Mouse (Mus musculus) embryonic fibroblast, embryonic 13.5 days (primary cell): ENCODE data around the gene Tbc1d10c. TPM values are rescaled to one million over a fixed set of nuclear protein-coding genes. Genes with fewer than 3 reads are reported as not detected.

ENCODE experiments used
- H3K27ac ChIP-seq: 2 replicates; pipeline ENCODE4 v1.5.1; 2012; ENCODE audit warnings: low read length, control low read depth, inconsistent platforms; ENCODE audit not compliant: insufficient read depth
- H3K4me1 ChIP-seq: 2 replicates; pipeline ENCODE4 v1.6.1; 2011; ENCODE audit warnings: low read length; ENCODE audit not compliant: control insufficient read depth, insufficient read depth
- H3K4me3 ChIP-seq: 2 replicates; pipeline ENCODE4 v1.5.1; 2011; ENCODE audit warnings: mild to moderate bottlenecking, control low read depth, low read length; ENCODE audit not compliant: insufficient read depth
- CTCF ChIP-seq: IDR thresholded peaks from 2 replicates; pipeline ENCODE4 v1.5.1; 2011; ENCODE audit warnings: mild to moderate bottlenecking, control low read depth, low read length, moderate library complexity, borderline replicate concordance; ENCODE audit not compliant: insufficient read depth
- POLR2A ChIP-seq: IDR thresholded peaks from 2 replicates; pipeline ENCODE4 v1.6.1; 2011; ENCODE audit warnings: low read depth, mild to moderate bottlenecking, control low read depth, low read length, moderate library complexity
- polyA plus RNA-seq: library from polyadenylated mRNA; stranded (reverse); fragments of >200 nt; gene quantifications from 2 replicates; pipeline ENCODE4 v1.2.4, GENCODE M21; 2011; ENCODE audit warnings: low read depth; ENCODE audit not compliant: missing spikeins, insufficient read length

Gene Tbc1d10c
- polyA plus RNA-seq, 1 experiment = 0.25 TPM

DNA sequence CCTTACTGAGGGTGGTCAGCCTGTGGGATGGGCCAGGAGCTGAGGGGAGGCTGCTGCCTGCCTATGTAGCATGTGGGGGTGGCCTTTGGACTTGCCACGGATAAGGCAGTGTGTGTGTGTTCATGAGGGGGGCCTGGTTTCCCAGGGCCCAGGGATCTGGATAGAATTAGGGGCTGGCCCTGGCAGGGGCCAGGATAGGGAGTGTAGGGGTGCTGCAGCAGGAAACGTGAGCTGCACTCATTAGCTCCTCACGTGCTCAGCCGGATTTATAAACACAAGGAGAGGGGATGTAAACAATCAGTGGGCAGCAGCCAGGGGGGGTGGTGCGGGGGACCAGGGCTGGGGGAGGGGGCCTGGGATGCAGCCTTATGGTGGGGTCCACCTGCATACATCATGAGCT lies 26.1 kb upstream of the Tbc1d10c start:
- peaks cover 33% of the 10 kb centered on the region for H3K4me1 ChIP-seq
- no peak overlapping the region for H3K27ac ChIP-seq
- H3K4me3 ChIP-seq = no peak overlapping the region
- TF ChIP-seq CTCF = no peak
- TF ChIP-seq POLR2A = no peak

DNA sequence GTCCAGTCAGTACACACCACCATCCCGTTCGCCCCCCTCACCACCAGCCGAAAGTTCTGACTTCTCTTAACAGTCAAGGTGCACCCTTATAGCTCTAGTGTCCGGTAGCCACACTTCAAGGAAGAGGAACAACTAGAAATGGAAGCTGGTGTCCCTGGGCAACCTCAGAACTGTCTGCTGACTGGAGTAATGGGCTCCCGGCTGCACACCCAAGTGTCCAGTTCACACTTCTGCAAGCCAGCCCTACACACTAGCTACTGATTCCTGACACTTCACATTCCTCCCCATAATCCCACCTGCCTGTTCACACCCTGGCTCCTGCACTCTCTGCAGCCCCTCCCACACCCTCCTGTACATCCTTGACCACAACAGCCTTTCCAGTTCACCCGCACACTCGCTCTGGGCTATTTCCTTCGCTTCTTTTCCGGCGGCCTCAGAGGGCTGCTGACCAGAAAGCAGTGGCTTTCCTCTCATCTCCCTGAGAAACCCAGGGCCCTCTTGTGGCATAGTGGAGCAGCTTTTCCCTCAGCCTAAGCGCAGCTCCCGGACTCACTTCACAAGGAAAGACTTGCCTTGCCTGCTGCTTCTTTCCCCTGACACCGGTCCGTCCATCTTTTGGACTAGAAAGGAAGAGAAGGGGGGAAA lies 25.1 kb upstream of the Tbc1d10c start:
- H3K27ac ChIP-seq = no peak overlapping the region
- H3K4me3 ChIP-seq = peak overlapping the region; percentile 71
- TF ChIP-seq CTCF (peak; percentile 32; the same call in 1 of the 2 replicates), POLR2A (no peak)
- H3K4me1 ChIP-seq = peaks cover 32% of the 10 kb centered on the region

DNA sequence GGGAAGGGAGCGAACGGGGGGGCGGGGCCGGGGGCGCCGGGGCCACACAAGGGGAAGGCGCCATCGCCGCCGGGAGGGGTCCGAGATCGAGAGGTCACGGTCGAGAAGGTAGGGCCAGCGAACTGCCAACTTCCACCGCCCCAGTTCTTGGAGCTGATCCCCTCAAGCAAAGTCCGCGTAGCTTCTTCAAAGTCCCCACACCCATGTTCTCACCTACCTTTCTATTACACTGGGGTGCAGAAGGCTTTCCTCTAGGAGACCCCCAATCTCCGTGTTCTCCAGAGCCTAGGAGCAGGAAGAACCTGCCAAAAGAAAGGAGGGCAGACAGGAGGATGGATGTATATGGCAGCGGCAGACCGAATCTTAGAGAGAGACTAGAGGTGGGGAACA lies 24.4 kb upstream of the Tbc1d10c start:
- H3K4me1 ChIP-seq = peaks cover 26% of the 10 kb centered on the region
- peak overlapping the region; percentile 71 for H3K4me3 ChIP-seq
- 0 out of 2 replicates have a peak overlapping the region, but pooled peaks have one; percentile 14 for H3K27ac ChIP-seq
- no peak for TF ChIP-seq POLR2A

DNA sequence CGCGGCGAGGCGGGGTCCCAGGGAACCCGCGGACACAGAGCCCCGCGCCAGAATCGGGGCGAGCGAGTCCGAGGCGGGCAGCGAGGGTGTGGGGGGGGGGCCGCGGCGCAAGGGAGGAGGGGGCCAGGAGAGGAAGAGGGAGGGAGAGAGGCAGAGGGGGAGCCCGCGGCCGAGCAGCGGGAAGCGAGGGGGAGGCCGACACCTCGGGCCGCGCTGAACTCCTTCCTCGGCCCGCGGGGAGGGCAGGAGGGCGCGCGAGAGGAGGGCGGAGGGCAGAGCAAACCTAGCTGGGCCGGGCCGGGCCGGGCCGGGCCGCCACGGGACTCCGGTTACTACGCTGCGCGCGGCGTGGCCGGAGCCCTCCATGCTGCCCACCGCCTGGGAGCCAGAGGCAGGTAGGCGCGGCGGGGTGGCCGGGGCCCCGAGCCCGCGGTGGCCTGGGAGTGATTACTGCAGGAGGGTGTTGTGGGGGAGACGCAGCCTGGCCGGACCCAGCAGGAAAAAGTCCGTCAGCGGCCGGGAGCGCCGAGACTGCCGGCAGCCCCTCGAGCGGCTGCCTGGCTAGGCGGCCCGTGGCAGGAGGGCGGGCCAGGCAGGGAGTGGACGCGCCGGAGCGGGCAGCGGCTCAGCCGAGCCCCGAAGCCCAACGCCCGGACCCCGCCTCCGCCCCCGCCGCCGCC lies 23.8 kb upstream of the Tbc1d10c start:
- peak overlapping the region; percentile 71 for H3K4me3 ChIP-seq
- TF ChIP-seq CTCF = no peak
- peak; percentile 54; the same call in 1 of the 2 replicates for TF ChIP-seq POLR2A
- peak overlapping the region; percentile 97 for H3K27ac ChIP-seq
- peaks cover 22% of the 10 kb centered on the region for H3K4me1 ChIP-seq

DNA sequence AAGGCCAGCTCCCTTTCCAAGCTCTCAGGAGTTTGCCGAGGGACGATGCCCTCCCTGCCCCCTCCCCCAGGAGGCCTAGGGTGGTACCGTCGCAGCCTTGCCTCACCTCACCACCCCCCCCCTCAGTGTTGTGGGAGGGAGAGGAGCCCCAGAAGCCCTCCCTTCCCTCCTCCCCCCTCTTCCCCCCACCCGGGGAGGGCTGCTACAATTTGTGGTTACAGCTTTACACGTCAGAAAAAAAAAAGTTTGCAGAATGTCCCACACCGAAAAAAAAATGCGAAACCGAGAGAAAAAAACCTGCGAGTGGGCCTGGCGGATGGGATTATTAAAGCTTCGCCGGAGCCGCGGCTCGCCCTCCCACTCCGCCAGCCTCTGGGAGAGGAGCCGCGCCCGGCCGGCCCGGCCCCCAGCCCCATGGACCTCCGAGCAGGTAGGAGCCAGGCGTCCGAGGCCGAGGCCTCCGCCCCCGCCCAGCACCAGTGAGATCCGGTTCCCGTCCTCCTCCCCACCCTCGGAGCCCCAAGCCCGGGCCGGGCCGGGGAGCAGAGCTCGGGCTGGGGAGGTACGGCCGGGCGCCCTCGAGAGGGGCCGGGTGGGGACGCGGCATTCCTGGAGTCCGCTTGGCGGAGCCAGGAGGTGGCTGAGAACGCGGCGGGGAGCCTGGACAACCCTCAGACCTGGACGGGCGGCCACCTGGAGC lies 23.1 kb upstream of the Tbc1d10c start, which contains the start of the genes Clcf1 and AC109138.7:
Gene Clcf1, plus strand, starts transcription at position 168 of the 700 bp plus-strand sequence.
Gene AC109138.7, plus strand, starts transcription at position 287 of the 700 bp plus-strand sequence.
- H3K27ac ChIP-seq = peak within 1 kb of the TSS; percentile 99
- peak within 1 kb of the TSS; percentile 71 for H3K4me3 ChIP-seq
- TF ChIP-seq POLR2A (no peak; the same call in 1 of the 2 replicates), CTCF (no peak)
- peaks cover 20% of the 10 kb centered on the region for H3K4me1 ChIP-seq

DNA sequence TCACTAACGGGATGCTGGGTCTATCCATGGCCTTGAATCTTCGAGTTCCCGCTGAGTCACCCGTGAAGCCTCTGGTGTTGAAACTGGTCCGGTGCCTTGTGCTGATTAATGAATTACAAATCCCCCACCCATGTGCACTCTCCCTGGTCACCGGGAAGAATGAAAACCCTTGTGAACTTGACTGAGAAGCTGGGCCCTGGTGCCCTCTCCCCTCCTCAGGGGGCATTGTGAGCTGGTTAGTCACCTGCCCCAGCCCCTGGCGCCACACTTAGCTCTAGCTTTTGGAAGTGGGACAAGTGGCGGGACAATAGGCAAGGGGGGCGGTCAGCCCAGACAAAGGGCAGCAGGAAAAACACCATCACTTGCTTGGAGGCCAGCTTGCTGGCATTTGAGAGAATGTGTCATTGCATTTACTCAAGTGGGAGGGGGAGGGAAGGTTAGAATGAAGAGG lies 22.5 kb upstream of the Tbc1d10c start:
- TF ChIP-seq CTCF (no peak), POLR2A (0 out of 2 replicates have a peak, but pooled peaks have one; percentile 29)
- H3K27ac ChIP-seq = peak overlapping the region; percentile 99
- H3K4me1 ChIP-seq = peaks cover 20% of the 10 kb centered on the region
- peak overlapping the region; percentile 71 for H3K4me3 ChIP-seq

DNA sequence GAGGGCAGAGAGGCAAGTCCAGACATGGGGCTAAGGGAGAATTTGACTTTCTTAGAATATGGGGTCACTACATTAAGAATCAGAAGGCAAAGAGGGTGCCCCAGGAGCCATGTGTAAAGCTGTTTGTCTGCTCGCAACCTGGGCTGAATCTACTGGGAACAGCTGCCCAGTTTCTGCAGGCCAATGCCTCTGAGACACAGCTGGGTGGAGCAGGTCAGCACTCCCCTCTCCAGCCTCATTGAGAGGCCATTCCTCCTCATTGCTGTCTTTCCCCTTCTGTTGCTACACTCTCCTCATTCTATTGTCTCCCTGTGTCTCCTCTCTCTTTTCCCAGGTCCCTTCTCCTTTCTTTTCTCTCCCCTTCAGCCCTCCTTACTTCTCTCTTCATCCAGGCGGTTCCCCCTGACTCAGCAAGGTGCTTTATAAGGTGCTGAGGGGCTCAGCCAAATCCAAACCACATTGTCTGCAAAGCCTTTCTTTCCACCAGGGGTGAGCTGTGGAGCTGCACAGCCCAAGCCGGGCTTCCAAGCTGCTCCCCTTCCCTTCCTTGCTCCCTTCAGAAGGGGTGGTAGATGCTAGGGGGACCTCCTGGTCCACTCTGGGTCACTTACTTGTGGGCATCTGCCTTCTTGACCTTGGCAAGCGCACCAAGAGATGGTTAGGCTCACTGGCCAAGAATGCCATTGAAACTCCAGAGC lies 21.0 kb upstream of the Tbc1d10c start:
- Histone ChIP-seq H3K4me1 (peaks cover 15% of the 10 kb centered on the region), H3K27ac (no peak overlapping the region; the same call in 1 of the 2 replicates), H3K4me3 (no peak overlapping the region)
- TF ChIP-seq CTCF = no peak
- TF ChIP-seq POLR2A = no peak

DNA sequence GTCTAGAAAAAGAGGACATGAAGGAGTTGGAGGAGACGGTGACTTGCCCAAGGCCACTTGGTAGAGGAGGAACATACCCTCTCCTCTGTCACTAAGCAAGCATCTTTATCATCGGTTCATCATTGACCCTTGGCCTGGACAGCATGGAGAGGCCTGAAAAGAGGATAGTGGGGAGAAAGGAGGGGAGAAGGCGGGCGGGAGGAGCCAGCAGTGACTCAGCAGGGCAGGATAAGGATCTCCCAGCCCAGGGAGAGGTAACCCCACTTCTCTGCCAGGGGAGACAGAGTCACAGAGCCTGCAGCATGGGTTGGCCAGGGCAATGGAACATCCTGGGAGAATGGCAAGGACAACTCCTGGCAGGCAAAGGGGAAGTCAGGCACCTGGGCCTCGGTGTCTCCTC lies 17.5 kb upstream of the Tbc1d10c start:
- Histone ChIP-seq H3K27ac (no peak overlapping the region), H3K4me3 (no peak overlapping the region), H3K4me1 (peaks cover 6% of the 10 kb centered on the region)
- no peak for TF ChIP-seq CTCF
- TF ChIP-seq POLR2A = no peak

DNA sequence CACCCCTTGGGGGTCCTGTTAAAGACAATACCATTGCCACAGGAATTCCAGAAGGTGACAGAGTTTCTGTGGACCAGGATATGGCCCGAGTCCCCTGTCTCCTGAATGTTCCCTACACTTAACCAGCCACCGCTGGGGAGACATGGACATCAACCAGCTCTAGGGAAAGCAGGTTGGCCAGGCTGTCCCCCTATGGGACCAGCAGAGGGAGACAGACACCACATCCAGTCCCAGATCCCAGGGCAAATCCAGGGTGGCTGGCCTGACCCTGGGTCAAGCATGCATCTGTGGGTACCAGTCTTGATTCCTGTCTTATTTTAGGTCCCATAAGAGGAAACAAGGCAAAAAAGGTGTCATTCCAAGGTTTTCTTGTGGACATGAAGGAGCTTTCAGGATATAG lies 15.9 kb upstream of the Tbc1d10c start:
- H3K27ac ChIP-seq = no peak overlapping the region
- no peaks in the 10 kb centered on the region; the same call in 1 of the 2 replicates for H3K4me1 ChIP-seq
- TF ChIP-seq CTCF (peak; percentile 95), POLR2A (no peak)
- H3K4me3 ChIP-seq = no peak overlapping the region
